Mouse (Mus musculus): ENCODE data around the gene Acer2.

The Acer2 gene

DNA sequence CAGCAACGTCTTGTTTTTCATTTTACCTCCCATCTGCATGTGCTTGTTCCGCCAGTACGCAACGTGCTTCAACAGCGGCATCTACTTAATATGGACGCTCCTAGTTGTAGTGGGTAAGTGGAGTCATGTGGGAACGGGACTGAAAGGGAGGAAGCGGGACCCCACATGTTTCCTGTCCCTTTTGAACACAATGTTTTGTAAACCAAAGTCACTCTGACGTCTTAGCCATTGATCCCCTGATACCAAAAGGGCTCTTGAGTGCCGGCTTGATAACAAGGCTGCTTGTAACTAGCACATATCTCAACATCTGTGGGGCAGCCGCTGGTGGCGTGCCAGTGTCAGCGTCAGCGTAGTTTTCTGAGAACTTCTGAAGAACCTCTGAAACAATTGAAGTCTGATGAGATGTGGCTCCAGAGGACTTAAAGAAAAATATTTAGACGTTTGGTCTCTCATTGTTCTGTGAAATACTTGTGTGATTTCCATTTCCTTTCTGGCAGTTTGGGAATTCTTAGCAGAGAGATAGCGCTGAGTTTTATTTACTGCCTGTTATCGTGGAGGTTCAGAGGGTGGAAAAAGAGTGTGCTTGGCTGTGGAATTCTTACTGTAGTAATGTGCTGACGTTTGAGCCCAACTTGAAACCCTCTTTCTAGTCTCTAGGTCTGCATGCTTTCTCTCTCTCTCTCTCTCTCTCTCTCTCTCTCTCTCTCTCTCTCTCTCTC is 12.1 kb downstream of the Acer2 start:
- no peak for DNase-seq (ENCODE audit: low spot score in 2 of 2)

DNA sequence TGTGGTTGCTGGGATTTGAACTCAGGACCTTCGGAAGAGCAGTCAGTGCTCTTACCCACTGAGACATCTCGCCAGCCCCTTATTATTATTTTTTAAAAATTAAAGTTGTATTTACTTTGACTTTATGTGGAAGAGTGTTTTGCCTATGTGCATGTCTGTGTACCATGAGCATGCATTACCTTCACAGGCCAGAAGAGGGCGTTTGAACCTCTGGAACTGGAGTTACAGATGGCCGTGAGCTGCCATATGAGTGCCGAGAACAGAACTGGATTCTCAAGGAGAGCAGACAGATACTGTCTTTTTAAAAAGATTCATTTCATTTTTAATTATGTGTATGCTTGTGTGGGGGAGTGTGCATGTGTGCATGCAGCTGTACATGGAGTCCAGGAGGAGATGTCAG is 13.7 kb downstream of the Acer2 start:
- no peak for DNase-seq (ENCODE audit: low spot score in 2 of 2)

DNA sequence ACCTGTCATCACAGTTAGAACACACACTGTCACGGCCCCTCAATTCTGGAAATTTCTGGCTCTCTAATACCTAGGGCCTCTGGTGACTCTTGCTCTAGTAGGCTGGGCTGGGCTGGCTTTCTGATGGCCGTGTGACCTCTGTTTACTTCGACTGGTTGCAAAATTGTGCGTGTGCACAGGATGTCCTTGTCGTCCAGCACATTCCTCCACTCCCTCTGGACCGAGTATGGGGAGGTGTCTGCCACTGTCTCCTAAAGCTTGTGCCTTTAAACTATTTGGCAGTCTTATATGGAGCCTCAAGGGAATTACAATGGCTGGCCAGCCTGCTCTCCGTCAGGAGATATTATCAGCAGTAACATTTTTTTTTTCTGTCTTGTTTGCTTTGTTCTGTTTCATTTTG is 23.2 kb downstream of the Acer2 start:
- DNase-seq (ENCODE audit: low spot score in 2 of 2), result no peak

DNA sequence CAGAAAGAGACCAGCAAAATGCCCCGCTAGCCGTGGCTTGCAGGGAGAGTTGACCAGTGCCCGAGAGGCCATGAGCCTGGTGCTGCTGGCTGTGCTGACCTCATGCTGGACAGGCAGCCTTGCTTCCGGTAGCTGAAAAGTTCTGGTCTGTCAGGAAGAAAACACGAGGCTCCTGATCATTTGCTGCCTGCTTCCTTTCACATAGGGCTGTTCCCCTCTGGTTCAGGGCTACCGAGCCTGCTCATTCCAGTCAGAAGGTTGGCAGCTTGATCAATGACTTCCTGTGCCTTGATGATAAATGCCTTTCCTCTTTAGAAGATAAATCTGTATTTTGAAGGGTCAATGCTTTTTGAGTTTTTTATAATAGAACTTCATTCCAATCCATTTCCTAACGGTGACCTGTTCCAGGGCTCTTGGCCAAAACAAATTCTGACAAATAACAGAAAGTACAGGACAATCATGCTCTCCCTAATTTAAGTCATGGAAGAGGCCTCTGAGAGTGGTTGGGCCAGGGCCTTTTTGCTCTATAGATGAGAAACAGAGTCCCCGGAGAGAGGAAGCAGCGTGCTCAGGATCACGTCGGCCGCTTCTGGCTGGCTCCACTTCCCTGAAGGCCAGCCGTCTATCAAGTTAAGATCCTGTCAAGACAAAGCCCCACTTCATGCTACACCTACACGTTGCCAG is 24.7 kb downstream of the Acer2 start:
- no peak for DNase-seq (ENCODE audit: low spot score in 2 of 2)

DNA sequence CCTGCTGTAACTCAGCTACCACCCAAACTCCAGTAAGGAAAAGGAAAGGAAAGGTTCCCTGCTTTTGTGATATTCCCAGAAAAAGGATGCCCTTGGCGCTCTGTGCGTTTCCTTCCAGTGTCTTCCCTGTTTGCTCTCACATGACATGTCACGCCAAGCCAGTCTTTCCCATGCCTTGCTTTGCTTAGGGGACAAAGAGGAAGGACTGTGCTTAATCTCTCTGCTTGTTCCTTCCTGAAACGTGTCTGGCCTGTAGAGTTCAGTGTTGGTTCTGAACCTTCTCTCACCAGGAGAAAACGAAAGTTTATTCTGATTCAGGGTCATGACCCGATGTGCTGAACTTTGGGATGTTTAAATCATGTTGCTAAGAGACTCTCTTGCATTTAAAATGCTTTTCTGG is 28.2 kb downstream of the Acer2 start:
- DNase-seq (ENCODE audit: low spot score in 2 of 2), result no peak

DNA sequence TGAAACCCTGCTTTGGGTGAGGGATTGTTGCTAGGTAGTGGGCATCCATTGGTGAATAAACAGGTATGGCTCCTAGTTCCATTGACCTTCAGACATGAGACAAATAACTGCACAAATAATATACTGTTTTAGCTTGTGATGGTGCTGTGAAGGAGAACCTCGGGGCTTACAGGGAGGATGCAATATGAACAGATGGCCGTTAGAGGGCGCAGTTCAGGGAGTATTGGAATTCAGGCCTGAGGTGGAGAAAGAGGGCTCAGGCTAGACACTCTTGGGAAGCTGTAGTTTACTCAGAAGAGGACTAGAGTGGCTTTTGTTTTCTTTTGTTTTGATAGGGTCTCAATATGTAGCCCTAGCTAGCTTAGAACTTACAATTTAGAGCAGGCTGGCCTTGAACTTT is 30.8 kb downstream of the Acer2 start:
- no peak for DNase-seq (ENCODE audit: low spot score in 2 of 2)

DNA sequence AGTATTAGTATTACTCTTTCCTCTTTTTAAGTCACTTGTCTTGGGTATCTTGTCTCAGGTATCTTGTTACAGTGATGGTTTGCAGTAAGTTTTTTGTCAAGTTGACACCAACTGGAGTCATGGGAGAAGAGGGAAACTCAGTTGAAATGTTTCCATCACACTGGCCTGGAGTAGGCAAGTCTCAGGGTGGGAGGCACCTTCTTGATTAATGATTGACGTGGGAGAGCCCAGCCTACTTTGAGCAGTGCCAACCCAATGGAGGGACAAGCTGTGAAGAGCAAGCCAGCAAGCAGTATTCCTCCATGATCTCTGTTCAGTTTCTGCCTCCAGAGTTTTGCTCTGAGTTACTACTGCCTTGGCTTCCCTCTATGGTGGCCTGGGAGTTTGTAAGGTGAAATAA is 31.7 kb downstream of the Acer2 start:
- no peak for DNase-seq (ENCODE audit: low spot score in 2 of 2)

DNA sequence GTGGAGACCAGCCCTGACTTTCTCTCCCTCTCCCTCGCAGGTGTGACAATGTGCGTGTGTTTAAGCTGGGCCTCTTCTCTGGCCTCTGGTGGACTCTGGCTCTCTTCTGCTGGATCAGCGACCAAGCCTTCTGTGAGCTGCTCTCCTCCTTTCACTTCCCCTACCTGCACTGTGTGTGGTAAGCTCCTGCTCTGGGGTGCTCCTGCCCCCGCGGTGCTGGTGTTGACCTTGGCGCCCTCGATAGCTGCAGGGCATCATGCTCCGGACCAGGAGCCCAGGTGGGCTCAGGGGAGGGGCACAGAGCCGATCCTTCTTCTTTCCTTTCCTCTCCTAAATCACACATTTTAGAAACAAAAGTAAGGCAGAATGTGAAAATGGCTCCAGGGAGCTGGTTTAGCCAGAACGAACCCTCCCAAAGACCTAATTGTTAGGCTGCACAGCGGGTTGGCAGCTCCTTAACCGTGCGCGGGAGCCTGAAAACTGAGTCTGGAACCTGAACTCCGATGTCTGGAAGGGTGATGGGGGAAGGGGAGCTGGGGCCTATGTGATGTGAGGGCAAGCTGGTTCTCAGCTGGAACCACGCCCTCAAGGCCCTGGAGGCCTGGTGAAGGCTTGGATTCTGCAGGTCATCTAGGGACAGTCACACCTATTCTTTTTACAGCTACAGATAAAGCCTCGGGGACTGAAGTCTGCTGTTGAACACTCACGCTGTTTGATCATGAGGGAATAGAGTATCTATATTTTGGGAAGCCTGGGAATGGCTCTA is 37.6 kb downstream of the Acer2 start:
- no peak for DNase-seq (ENCODE audit: low spot score in 2 of 2)

DNA sequence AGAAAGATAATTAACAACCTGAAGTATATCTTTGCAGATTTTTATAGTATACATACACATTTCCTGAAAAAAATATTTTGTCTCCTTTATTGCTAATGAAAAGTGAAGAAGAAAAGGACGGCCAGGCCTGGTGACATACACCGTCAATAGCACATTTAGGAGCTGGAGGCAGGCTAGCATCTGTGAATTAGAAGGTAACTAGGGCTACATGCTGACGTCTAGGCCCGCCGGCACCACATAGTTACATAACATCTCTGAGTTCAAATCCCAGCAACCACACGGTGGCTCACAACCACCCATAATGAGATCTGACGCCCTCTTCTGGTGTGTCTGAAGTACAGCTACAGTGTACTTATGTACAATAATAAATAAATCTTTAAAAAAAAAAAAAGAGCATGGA is 38.6 kb downstream of the Acer2 start:
- no peak for DNase-seq (ENCODE audit: low spot score in 2 of 2)

DNA sequence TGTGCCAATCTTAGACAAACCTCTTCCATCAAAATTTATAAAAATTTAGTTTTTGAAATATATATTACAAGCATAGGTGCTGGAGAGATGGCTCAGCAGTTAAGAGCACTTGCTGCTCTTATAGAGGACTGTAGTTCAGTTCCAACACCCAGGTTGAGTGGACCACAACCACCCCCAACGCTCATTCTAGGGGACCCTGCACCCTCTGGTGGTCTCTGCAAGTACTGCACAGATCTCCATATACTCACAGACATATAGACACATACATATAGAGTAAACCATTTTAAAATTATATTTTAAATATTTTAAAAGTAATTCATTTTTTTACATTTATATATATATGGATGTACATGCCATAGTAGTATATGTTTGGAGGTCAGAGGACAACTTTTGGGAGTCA is 41.9 kb downstream of the Acer2 start:
- no peak for DNase-seq (ENCODE audit: low spot score in 2 of 2)

DNA sequence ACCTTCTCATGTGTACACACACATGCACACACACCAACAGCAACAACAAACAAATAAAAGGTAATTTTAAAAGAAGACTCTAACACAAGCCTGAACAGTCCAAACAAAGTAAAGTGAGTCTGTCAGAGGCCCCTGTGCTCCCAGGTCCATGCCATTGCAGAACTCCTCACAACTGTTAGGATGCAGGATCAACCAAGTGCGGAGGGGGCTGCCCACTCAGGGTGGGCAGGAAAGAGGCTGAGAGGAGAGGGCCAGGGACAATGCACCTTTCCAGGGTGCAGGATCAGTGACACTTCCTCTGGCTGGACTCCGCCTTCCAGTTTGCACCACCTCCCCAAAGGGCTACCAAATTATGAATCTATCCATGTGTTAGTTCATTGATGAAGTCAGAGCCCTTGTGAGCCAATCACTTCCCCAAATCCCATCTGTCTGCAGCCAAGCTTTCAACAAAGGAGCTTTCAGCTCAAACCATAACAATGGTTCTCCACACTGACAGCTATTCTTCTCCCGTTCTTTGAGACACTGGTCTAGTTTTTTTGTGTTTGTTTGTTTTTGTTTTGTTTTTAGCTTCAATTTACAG is 49.4 kb downstream of the Acer2 start:
- no peak for DNase-seq (ENCODE audit: low spot score in 2 of 2)

DNA sequence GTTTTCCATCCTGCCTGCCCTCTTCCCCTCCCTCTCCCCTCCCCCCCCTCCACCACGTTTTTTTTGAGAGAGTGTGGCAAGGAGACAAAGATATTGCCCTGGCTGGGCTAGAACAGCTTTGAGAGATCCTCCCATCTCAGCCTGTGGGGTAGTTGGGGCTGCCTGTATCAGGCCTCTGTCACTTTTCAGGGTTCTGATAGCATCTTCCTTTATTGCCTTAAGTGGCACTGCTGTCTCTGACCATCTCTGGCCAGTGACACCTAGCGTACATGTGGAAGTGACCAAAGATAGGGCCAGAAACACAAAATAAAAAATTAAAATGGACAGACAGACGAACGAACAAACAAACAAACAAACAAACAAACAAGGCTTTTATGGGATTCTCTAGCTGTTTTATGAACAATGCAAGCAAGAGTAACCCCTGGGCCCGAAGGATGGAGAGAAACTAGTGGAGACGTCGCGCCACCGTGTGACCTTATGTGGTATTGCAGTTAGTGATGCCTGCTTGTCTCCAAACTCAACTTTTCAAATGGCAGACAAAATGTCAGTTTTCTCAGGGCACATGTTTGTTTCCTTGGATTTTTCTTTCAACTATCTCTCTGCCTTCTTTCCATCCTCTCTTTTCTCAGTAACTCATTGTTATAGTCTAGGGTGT is 50.7 kb downstream of the Acer2 start:
- peak; percentile 81 to 88 for DNase-seq (ENCODE audit: low spot score in 2 of 2)

DNA sequence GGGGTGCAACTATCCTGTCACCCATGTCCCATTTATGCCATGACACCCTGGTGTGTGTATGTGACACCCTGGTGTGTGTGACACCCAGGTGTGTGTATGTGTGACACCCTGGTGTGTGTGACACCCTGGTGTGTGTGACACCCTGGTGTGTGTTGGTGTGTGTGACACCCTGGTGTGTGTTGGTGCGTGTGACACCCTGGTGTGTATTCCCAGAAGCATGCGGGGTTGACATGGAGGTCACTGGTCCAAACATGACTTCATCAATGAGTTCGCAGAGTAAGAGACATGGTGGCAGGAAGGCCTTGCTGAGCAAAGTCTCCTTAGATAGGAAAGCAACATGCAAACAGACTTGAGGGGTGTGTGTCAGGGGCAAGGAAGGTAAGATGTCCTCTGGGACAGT is 52.8 kb downstream of the Acer2 start:
- DNase-seq (ENCODE audit: low spot score in 2 of 2), result no peak

DNA sequence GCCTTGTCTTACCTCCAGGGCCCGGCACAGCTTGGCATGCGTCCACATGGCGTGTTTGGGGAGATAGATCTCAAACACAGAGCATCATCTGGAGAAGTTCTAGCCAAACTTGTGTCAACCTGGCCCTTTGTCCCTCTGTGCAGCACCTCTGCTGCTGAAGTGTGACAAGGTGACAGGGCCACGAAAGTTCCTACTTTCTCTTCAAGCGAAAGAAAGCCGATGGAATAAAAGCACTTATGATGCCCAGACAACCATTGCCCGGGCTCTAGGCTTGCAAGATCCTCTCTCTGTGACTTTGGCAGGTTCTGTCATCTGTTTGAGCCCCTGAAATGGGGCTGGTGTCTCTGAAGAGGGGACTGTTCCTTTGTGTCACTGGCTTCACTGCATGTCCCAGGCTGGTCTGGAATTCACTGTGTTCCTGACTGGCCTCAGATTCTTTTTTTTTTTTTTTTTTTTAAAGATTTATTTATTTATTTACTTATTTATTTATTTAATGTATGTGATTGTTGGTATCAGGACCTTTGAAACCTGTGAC is 56.0 kb downstream of the Acer2 start:
- DNase-seq (ENCODE audit: low spot score in 2 of 2), result no peak

DNA sequence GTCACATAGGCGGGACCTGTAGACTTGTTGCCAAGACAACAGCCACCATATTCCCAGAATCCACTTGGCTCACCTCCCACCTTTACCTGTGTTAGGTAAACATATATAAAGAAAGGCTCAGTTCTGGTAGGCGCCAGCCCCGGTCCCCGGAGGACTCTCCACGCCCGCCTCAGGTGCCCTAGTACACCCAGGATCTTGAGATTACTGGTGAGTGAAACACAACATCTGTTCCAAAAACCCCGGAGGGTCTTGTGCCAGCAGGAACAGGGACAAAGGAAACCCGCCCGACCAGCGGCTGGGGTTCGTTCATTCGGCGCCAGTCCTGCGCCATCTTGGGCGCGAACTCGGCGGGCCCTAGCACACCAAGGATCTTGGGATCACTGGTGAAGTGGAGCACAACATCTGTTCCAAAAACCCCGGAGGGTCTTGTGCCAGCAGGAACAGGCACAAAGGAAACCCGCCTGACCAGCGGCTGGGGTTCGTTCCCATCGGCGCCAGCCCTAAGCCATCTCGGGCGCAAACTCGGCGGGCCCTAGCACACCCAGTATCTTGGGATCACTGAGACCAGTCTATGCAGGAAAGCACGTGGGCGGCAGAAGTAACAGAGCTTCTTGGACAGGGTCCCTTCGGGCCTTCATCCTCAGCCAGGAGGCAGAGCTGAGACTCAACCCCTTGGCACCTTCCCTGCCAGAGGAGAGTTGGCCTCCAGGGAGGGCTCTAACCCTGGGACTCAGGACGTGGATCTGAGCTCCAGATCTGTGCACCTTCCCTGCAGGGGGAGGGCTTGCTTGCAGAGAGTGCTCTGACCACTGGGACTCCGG is 56.6 kb downstream of the Acer2 start:
- peak; percentile 51 to 71 for DNase-seq (ENCODE audit: low spot score in 2 of 2)

DNA sequence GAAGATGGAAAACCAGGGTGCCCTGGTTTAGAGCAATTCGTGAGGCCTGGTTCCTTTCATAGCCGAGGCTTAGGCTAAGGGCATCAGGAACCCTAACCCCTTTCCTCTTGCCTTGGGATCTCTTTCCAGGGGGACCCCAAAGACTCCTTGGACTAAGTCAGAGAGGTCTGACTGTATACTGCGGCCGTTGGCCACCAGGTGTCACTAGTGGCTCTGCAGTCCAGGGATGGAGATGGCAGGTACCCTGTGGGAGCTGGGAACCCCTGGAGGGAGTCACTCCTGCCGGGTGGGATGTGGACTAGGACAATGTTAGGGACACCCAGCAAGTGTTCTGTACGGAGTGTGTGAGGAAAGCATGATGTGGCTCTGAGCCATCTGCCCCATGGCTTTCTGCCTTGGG is 58.8 kb downstream of the Acer2 start:
- DNase-seq (ENCODE audit: low spot score in 2 of 2), result no peak

DNA sequence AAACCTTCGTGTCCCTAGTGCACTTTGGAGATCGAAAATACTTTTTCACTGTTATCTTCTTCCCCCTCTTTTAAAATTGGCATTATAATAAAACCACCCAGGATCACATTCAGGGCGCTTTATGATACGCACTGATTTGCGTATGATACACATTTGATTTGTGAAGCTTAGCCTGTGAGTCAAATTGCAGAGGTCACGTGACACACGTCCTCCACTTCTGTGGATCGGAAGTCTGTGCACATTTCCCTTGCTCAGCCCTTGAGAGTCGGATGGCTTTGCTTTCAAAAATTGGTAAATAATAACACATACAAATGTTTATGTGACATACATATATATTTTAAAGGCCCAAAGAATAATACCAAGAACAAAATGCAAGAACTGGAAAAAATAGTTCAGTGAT is 62.0 kb downstream of the Acer2 start:
- no peak for DNase-seq (ENCODE audit: low spot score in 2 of 2)

DNA sequence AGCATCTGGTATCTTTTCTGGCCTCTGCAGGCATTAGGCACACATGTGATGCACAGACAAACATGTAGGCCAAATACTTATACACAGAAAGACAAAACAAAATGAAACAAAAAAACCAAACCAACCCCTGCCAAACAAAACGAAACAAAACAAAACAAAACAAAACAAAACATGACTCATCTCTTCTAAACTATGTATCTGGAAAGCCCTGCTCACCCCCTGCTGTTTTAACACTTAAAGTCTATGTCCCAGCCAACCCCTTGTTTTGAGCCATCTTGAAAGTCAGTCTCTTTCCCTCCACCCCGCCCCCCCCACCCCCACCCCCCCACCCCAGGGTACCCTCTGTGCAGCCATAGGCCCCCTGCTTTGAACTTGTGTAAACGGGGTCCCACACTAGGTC is 62.5 kb downstream of the Acer2 start:
- DNase-seq (ENCODE audit: low spot score in 2 of 2), result no peak

DNA sequence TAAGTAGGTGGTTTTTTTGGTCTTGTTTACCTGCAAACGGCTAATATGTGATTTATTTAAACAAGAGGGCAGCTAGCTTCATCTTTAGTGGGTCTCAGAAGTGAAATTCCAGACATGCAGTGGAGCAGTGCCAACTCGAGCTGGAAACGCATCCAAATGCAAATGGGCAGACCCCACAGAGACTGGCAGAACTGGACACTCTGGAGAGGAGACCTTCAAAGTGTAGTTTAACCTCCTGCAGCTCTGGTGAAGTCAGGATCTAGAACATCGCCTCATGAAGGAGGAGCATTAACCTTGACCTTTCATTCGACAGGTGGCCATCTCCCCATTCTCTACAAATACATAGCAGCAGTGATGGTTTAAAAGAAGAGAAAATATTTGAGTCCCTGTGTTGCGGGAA is 68.5 kb downstream of the Acer2 start:
- DNase-seq (ENCODE audit: low spot score in 2 of 2), result no peak

DNA sequence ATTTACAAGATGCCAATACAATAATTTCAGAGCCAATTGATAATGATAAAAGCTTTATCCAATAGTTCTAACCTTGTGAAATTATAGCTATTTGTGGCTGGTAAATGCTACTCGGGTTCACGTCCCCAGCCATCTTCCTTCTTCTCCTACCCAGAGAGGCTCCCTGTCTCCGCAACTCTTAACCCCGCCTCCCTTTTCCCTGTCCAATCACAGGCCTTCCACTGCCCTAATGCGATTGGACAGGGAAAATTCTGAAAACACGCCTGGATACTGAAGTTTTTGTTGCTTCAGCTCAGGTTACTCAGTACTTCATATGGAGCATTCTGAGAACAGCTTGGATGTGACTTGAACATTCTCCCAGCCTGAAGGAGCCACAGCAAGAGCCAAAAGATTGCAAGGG is 69.1 kb downstream of the Acer2 start:
- DNase-seq (ENCODE audit: low spot score in 2 of 2), result no peak

DNA sequence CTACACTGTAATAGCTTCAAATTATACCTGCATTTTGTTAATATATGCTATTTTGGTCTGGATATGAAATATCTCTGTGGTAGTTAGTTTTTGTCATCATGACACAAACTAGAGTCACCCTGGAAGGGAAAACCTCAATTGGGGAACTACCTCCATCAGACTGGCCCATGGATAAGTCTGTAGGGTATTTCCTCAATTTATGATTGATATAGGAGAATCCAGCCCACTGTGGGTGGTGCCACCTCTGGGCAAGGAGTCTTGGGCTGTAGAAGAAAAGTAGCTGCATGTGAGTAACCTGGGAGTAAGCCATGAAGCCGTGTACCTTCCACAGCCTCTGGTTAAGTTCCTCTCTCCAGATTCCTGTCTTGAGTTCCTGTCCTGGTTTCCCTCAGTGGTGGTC is 74.6 kb downstream of the Acer2 start:
- no peak for DNase-seq (ENCODE audit: low spot score in 2 of 2)

All from right cerebral cortex, postnatal 10 days (tissue).